Mouse (Mus musculus) kidney, adult 9 months (tissue): ENCODE results near the gene Gm20388.

Experiments used
- DNase-seq: peaks from one replicate; pipeline ENCODE4 v3.0.0; 2022

The Gm20388 gene

DNA sequence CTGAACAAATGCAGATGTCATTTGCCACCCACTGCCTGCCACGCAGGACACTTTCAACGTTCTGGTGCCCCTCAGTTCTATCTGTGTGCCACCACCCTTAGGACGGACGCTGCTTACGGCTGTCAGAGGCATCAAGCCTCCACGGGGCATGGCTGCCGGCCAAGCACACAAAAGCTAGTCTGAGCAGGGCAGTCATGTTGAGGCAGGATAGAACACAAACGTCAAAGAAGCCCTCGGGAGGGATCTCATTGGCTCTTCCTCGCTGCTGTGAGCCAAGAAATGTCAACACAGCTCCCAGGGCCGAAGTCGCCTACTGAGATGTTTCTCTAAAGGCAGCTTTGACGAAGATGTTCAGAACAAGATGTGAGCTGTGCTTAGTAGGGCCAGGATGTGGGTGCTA lies 867.1 kb downstream of the Gm20388 start:
- DNase-seq = no peak

DNA sequence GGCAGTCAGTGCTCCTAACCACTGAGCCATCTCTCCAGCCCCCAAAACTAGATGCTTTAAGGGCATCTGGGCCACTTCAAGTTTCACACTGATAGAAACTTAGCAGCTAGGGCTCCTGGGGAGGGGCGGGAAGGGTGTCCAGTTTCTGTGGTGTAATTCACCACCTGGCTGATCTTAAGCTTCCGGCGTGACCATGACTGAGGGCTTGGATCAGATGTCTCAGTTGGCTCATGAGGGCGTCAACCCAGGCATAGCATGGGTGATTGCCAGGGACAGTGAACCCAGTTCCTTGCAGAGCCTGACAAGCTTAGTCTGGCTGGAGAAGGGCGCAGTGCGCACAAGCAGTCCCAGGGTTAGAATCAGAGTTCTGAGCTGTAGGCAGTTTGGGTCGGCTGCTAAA lies 868.5 kb downstream of the Gm20388 start:
- no peak for DNase-seq

DNA sequence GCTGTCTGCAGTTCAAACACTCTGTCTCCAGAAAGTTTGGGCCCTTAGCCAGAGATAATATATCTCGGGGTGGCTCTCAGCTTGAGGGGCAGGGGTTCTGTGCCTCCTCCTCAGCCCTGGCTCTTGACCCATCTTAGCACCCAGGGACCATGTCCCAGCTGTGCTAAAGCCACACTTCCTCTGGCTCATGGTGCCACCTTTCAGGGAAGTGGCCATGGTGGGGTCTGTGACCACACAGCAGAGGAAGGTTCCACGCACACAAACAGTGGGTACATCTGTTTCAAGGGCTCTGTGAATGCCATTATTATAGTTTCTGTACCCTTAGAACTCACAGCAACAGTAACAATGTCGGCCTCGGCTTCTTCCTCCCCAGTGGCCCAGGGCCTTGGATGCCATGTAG lies 873.1 kb downstream of the Gm20388 start:
- DNase-seq = no peak

DNA sequence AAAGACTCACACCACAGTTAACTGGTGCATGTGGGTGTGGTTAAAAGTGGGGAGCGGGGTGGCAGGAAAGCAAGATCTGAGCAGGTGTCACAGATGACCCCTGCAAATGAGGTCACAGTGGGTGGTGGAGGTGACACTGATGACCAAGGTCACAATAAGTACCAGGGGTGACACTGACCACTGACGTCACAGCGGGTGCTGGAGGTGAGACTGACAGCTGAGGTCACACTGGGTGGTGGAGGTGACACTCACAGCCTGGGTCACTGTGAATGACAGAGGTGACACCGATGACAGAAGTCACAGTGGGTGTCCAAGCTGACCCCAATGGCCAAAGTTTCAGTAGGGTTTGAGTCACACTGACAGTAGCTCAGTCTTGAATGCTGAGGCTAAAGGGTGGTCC lies 876.1 kb downstream of the Gm20388 start:
- no peak for DNase-seq

DNA sequence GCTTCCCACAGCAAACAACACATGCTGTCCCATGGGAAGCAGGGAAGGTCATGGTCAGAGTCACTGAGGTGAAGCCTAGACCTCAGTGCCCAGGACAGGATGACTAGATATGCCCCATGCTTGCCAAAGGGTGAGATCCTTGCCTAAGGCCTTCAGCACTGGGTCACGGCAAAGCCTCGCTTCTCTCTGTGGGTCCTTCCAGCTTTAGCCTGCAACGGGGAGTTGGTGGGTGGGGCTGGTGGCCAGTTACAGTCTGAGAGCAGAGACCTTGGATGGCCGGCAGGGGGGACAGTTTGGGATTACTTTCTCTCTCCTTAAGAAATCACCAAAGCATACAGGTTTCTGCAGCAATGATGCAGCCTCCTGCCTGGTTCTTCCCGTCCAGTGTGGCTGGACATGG lies 877.0 kb downstream of the Gm20388 start:
- DNase-seq = no peak

DNA sequence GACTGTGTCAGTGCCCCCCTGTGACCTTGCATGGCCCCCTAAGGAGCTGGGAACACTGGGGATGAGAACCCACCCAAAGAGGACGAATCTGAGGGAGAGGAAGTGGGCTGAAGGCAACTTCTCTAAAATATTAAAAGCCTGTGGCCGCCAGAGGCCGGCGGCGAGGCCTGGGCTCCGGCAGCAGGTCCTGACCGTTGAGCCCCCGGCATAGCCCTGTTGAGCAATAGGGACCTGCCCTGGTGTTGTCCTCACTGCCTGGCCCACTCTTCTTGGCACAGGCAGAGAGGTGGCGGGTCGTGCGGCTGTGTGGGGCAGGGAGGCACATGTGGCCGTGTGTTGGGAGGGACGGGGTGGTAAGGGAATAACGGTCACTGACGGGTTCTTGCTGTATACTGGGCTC lies 882.1 kb downstream of the Gm20388 start:
- DNase-seq = no peak

DNA sequence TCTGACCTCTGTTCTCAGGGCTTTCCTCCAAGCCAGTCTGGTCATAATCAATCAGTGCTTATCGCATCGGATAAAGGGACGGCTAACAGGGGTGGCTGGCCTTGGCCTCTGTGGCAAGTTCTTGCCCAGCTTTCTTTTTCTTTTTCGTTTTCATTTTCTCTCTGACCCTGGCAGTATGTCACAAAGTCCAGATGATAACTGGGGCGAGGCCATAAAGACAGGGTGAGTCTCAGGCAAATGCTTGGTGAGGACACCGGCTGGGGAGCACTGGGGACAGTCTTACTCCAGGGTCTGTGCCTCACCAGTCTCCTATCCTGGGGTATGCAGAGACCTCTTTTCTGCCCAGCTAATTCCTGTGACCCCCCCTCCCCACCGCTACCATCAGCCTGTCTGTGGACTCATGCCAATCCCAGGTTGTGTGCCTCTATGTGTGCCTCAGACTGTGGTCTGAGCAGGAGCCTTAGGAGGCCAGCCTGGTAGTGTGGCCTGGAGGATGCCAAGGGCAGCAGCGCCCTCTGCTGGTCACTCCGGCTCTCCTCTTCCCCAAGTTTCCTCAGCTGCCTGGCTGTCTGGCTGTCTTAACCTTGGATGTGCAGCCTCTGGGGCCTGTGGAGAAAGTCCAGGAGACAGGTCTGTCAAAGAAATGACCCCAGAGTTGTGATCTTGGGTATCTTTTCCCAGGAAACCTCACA lies 885.4 kb downstream of the Gm20388 start:
- peak; percentile 88 for DNase-seq

DNA sequence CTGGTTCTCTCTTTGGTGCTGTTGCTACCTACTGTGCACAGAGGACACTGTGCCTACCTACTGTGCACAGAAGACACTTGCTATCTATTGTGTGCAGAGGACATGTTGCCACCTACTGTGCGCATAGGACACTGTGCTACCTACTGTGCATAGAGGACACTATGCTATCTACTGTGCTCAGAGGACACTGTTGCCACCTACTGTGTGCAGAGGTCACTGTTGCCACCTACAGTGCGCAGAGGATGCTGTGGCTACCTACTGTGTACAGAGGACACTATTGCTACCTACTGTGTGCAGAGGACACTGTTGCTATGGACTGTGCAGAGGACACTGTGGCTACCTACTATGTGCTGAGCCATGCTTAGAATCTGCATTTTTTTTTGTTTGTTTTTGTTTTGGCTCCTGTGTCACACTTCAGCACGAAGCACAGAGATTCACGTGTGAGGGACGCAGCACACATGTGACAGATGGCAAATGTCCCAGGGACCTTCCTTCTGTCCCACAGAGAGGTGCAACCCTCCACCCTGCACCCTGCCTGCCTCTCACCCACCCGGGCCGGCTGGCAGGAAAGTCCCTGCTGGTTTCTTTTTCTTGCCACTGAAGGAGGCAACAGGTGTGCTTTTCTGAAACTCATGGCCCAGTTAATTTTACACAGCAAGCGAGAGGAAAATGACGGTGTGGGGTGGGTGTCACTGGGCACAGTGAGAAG lies 886.5 kb downstream of the Gm20388 start:
- no peak for DNase-seq

DNA sequence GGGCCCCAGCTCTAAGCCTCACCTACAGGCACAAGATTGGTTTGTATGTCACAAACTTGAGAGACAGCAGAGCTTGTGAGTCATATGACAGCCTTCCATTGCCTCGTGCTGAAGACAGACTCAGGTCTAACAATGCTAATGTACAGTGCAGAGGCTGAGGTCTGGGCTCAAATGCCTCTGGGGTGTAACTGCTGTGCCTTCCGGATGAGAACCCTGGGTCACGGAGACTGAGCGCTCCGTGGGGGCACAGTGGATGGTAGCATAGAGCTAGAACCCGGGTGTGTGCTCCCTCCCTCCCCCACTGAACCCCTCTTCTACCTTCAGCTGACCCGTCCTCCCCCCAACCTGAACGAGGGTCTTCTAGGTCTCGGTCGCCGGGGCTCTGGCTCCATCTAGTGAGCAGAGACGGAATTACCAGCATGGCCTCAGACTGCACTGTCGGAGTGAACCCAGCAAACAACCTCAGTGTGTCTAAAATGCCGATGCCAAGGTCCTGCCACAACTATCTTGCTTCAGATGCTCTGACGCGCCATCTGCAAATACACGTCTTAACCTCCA lies 889.7 kb downstream of the Gm20388 start:
- DNase-seq = peak; percentile 65

DNA sequence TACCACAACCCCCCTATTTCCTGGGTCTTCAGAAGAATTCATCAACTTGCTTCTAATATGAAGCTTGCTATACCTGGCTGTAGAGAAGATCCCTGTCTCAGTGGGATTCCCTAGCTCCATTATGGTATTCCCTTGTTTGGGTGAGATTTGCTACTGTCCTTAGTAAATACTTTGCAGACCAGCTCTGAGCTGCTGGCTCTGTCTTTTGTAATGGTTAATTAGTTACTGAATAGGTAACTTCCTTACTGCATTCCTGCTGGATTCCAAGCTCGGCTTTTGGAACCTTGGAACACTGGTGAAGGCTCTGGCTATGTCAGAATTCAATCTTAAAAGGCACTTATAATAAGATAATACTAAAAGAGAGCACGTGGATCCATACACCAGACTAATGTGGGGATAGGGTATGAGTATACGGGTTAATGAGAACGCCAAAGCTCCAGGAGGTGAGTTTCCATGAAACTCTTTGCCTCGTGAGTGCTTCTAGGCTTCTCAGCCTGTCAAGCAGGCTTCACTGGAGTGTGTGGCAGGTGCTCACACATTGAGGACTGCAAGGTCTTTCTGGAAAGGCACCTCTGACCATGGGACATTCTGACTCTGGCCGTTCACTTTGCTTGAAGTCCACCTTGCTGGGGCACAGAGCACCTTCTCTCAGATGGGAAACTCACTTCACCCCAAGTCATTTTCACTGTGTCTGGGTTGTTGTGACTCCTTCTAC lies 893.2 kb downstream of the Gm20388 start:
- peak; percentile 85 for DNase-seq

DNA sequence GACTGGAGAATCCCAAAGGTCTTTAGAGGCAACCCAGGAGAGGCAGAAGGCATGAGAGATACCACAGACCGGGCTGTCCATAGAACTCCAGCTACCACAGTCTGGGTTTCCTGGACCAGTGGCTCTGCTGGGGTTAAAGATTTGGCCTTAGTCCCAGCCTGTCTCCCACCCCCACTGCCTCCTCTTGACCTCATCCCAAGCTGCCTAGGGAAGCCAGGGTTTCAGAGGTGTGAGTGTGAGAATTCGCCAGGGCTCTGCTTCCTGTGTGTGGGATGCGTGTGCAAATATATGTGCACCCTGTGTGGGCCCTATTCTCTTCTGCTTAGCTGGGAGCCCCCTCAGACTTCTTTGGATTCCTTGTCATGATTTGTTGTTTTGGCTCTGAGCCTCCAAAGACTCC lies 894.1 kb downstream of the Gm20388 start:
- DNase-seq = no peak

DNA sequence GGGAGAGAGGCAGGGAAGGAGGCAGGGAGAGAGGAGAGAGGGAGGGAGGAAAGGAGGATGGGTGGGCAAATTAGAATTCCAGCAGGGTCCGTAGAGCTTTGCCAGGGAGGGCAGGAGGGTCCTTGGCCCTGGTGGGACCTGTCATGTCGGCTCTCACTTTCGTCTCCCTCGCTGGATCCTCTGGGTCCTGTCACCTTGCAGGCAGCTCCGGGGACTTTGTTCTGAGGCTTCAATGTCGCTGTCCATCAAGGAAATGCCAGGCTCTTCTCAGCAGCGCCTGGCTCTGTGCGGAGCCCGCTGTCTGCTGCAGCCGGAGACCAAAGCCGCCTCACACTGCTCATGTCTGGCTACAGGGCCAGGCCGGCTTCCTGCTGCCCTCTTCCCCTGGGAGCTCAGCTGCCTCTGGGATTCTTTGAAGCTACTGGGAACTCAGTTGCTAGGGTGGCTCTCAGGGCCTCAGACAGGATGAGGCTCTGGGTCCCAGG lies 896.2 kb downstream of the Gm20388 start:
- DNase-seq = no peak

DNA sequence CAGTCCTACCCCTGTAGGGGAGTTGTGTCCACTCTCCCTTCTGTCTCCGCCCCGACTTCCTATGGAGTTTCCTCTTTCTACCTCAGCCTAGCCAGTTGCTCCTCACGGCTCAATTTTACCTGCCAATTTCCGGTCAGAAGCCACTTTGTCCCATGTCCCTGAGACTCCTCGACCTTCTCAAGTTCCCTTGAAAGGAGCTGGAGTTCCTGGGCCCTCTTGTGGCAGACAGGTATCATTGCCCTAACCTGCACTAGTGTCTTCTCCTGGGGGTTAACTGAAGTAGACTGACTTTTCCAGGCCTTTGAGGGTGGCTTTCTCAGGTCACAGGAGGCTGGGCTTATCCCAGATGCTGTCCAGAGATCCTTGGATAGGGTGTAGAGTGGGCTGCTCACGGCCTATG lies 897.1 kb downstream of the Gm20388 start:
- DNase-seq = peak; percentile 59

DNA sequence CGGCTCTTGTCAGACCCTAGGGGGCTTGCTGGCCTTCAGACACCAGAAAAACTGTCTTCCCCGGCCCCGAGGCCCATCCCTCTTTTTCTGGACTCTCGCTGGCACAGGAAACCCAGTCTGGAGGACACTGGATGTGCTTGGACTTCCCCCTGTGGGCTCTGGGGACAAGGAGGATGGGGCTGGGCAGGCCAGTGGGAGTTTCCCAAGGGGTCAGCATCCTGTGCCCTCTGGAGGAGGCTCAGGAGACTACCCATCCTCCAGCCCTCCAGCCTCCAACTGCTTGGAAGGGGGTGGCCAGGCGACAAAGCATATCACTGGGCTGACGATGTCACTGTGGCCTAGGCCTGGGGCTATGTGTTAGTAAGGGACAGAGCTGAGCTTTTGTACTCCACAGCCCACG lies 898.4 kb downstream of the Gm20388 start:
- DNase-seq = no peak

DNA sequence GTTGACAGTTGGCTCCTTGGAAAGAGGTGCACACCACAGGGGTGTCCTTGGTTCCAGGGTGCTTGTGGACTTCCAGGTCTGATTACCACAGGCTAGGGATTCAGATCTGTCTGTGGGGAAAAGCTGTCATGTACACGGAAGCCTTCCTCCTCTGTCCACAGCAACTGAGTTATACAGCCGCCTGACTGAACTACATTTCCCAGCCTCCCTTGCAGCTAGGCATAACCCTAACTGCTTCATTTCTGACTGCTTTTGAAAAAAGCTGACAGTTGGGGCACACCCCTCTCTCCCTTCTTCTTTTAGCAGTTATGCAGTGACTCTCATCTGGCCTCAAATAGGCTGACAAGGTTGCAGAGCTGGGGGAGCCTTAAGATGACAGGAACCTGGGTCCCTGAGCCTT lies 901.3 kb downstream of the Gm20388 start:
- no peak for DNase-seq

DNA sequence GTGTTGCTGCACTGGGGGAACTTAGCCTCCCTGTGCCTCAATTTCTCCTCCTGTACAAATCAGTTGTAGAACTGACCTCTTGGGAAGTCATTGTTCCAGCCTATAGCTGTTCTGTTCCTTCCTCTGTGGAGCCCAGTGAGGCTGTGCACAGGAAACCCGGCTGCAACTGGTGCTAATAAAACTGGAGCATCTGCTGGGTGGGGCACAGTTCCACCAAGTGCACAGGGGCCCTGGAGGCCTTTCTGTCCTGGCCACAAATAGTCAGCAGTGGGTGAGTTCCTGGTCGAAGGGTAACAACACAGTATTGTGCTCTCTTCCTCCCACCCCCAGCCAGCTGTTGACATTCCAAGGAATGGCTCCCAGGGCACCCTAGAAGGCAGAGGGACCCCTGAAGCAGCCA lies 902.4 kb downstream of the Gm20388 start:
- no peak for DNase-seq

DNA sequence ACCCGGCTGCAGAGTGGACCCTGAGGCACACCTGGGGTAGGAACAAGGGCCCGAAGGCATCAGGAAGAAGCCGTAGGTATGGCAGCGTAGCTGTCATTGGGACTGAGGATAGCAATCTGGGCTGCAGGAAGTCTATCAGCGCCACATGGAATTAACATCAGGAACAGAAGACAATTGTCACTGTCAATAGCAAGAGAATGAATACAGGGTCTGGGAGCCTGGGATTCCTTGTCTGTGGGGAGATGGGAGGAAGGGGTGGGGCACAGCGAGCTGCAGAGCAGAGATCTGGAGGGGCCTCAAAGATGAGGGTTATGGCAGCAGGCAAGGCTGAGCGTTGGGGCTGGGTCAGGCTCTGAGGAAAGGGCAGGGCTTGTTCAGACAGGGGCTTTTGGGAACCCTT lies 903.2 kb downstream of the Gm20388 start:
- no peak for DNase-seq

DNA sequence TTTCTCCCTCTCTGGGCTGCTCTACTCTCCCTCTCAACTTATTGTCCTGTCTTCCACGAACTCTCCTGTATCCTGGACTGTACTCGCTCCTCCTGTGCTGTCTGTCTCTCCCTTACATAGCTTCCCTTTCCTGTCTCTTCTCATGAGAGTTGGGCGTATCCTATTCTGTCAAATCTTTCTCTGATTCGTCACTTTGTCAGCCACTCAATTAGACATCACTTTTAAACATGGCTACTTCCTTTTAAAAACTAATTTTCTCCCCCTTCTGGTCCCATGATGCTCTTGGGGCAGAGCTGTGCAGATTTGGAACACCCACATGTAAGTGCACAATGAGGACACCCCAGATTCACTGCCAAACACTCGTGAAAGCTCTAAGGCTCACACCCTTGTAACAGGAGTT lies 905.7 kb downstream of the Gm20388 start:
- DNase-seq = no peak

DNA sequence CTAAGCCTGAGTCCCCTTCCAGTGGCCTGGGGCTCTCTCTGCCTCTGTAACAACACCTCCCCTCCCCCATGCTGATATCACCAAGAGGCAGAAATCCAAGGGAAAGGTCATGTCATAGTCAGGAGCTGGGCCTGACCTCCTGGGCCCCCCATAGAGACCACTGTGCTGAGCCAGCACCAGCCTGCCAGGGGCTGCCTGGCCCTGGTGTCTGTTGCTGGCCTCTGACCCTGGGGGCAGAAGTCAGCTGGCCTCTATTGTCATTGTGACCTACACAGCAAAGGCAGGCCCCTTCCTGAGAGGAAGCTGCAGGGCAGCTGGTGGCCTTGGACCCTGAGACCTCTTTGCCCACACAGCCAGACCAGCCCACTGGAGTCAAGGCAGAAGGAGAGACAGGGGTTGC lies 909.3 kb downstream of the Gm20388 start:
- DNase-seq = no peak

DNA sequence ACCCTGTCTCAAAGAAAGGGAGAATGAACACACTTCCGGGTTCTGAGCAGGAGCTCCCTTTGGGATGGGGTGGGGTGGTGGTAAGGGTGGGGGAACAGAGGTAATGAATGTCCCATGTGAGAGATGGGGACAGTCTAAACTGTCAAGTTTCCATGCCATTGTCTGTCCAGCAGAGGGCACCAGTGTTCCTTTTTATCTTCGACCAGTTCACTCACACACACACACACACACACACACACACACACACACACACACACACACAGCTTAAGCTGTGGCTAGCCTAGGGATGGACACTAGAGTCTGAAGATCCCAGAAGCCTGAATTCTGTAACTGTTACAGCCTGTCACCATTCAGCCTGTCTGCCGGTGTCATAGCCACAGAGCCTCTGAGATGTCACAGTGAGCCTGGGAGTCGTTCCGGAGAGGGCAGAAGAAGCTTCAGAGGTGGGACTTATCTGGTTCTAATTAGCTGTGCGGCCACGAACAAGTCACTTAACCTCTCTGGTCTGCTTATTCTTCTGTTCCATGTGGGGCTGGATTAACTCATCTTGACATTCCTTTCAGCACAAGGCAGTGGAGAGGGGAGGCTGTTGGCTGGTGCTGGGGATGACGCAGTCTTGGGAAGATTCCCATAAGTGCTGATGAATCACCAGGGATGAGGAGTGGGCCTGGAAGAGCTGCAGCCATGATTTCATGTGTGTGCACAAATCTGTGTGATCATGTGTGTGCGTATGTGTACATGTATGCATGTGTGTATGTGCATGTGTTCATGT lies 910.9 kb downstream of the Gm20388 start:
- peak; percentile 48 for DNase-seq

DNA sequence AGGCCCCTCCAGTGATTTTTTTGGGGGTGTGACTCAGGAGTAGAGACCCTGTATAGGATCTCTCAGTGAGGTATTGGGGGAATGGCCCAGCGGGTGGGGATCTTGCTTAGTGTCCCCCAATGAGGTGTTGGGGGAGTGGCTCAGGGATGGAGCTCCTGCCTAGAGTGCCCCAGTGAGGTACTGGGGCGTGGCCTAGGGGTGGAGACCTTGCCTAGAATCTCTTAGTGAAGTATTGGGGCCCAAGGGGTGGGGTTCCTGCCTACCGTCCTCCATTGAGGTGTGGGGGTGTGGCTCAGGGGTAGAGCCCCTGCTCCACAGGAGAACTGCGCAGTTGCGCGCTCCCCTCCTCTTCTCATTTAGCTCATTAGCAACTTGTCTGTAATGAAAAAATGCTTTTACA lies 912.7 kb downstream of the Gm20388 start:
- no peak for DNase-seq

DNA sequence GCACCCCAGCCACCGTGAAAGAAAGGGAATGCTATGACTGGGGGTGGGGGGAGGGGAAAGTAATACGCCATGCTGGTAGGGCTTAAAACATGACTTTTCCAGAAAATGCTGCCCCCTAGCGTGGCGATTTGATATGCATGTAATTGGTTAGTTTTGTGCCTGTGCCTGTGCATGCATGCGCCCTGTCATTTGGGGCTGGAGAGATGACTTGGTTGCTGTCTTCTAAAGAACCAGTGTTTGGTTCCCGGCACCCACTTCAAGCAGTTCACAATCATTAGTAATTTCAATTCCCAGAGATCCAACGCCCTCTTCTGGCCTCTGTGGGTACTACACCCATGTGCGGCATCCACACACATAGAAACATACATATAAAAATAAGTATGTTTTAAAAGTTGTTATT lies 913.2 kb downstream of the Gm20388 start:
- no peak for DNase-seq

DNA sequence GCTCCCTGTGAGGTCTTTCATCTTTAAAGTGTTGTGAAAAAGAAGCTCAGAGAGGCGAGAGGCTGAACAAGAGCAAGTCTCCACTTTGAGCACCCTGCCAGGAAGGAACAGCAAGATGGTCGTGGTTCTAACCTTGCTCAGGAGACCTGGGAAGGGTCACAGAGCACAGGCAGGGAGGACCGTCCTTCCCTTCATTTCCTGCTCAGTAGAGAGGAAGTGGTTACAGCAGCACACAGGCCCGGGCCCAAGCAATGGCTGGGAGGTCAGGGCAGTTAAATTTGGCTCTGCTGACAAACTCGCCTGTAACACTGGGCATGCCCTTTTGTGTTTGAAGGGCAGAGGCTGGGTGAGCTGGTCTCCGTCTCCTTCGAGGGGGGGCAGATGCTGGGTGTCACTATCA lies 914.0 kb downstream of the Gm20388 start:
- no peak for DNase-seq
